Comparison of ENCODE assay signal across 13 mouse cellular contexts in the genomic region with DNA sequence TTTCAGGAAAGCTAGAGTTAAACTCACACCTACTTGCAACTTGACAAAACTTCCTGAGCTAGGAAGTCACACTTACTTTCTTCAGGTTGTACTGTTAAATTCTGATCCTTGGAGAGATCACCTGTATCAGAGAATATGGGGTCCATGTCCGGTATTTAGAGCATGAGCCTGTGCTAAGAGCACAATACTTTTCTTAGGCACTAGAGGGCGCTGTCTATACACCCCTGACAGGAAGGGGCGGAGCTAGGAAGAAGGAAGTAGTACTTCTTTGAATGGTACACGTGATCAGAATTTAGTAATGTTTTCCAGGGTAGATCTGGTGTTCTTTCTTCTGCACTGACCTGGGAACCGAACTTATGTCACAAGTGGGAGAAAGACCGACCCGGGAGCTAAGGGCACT. TPM values are rescaled to one million over a fixed set of nuclear protein-coding genes. Genes with fewer than 3 reads are reported as not detected.
DNase-seq lines count a peak whose midpoint lies in the region; ATAC-seq and TF ChIP-seq lines count a peak whose summit lies in the region.
"Had no signal": no experiment of that assay in that cellular context is flagged by ENCODE, and none has a peak within 500 bp of the region (broad histone marks: within the 10 kb centered on the region; RNA-seq: fewer than 3 reads in every experiment).

No protein-coding gene starts in this region.

- no peak for ATAC-seq in liver, embryonic 11.5 days (replicated peaks; ENCODE audit: low FRiP score)
- ATAC-seq in megakaryocyte progenitor cell, adult 5-6 weeks (replicated peaks; ENCODE audit: poor library complexity), result peak; percentile 61
- ATAC-seq in forebrain, embryonic 16.5 days, result no peak
- ATAC-seq in hindbrain, embryonic 14.5 days (ENCODE audit: low FRiP score), result no peak

- H3K79me2 ChIP-seq in liver, adult 2 months (ENCODE audit: control insufficient read depth, insufficient read depth, low read length), result no peaks in the 10 kb centered on the region
- H3K79me2 ChIP-seq in C2C12 (ENCODE audit: control insufficient read depth, insufficient read depth), result no peaks in the 10 kb centered on the region

- H3K4me1 ChIP-seq in liver, adult 2 months (ENCODE audit: control insufficient read depth, insufficient read depth, low read length), result no peaks in the 10 kb centered on the region
- no peaks in the 10 kb centered on the region; the same call in 1 of the 2 replicates for H3K4me1 ChIP-seq in liver, embryonic 11.5 days (replicated peaks; ENCODE audit: control insufficient read depth, insufficient read depth, low read length)
- H3K4me1 ChIP-seq in ES-E14 (ENCODE audit: control insufficient read depth in 2 of 2, insufficient read depth in 2 of 2, low read length in 2 of 2, poor library complexity in 1 of 2), result peaks cover 0 to 14% of the 10 kb centered on the region in 2 experiments; a peak in 1 of 4 replicates
- no peaks in the 10 kb centered on the region for H3K4me1 ChIP-seq in forebrain, embryonic 16.5 days (replicated peaks; ENCODE audit: control insufficient read depth, insufficient read depth, low read length)
- no peaks in the 10 kb centered on the region for H3K4me1 ChIP-seq in hindbrain, embryonic 14.5 days (replicated peaks; ENCODE audit: control insufficient read depth, insufficient read depth, low read length)
- H3K4me1 ChIP-seq: heart, embryonic 15.5 days had no signal

- no peaks in the 10 kb centered on the region for H3K79me3 ChIP-seq in C2C12 (ENCODE audit: low read depth)

- no peak overlapping the region for H3ac ChIP-seq in C2C12 (ENCODE audit: control insufficient read depth, insufficient read length, low read depth)

- TF ChIP-seq POLR2A in liver, adult 2 months (IDR thresholded peaks at IDR 0.05; ENCODE audit: extremely low read depth, insufficient read depth, low read length), result no peak

- H3K9ac ChIP-seq in liver, adult 2 months (ENCODE audit: low read depth, low read length), result no peak overlapping the region
- no peak overlapping the region for H3K9ac ChIP-seq in liver, embryonic 11.5 days (ENCODE audit: low read depth, low read length)
- no peak overlapping the region for H3K9ac ChIP-seq in ES-E14 (ENCODE audit: insufficient read depth, low read depth, low read length, poor library complexity, severe bottlenecking)
- no peak overlapping the region for H3K9ac ChIP-seq in forebrain, embryonic 16.5 days (replicated peaks; ENCODE audit: low read depth, low read length)
- H3K9ac ChIP-seq in hindbrain, embryonic 14.5 days, result no peak overlapping the region
- H3K9ac ChIP-seq: embryonic facial prominence, embryonic 15.5 days; heart, embryonic 15.5 days had no signal

- in situ Hi-C loops in ES-E14 (cut with MboI; ENCODE audit: low sequenced_read_pairs in 2 of 2, unreplicated experiment in 2 of 2), result no loop called here

- peak; percentile 15; the same call in 1 of the 2 replicates for TF ChIP-seq CTCF in liver, adult 2 months (IDR thresholded peaks at IDR 0.05; ENCODE audit: low read depth, low read length)
- TF ChIP-seq CTCF in C2C12 (IDR thresholded peaks at IDR 0.05; ENCODE audit: control insufficient read depth, insufficient read depth, insufficient read length), result no peak

- no peaks in the 10 kb centered on the region; the same call in 1 of the 2 replicates for H3K27me3 ChIP-seq in liver, adult 2 months (ENCODE audit: control insufficient read depth, insufficient read depth, low read length)
- H3K27me3 ChIP-seq in liver, embryonic 11.5 days (replicated peaks; ENCODE audit: control insufficient read depth, insufficient read depth, low read length), result peaks cover 6% of the 10 kb centered on the region
- H3K27me3 ChIP-seq in C2C12 (ENCODE audit: control insufficient read depth, insufficient read depth, insufficient read length), result no peaks in the 10 kb centered on the region
- H3K27me3 ChIP-seq in forebrain, embryonic 16.5 days (replicated peaks; ENCODE audit: control insufficient read depth, insufficient read depth, low read length), result no peaks in the 10 kb centered on the region
- H3K27me3 ChIP-seq in hindbrain, embryonic 14.5 days (ENCODE audit: control insufficient read depth, insufficient read depth, low read length), result peaks cover 16% of the 10 kb centered on the region

- H3K9me3 ChIP-seq in liver, embryonic 11.5 days (ENCODE audit: control insufficient read depth, low read length), result no peaks in the 10 kb centered on the region
- no peaks in the 10 kb centered on the region for H3K9me3 ChIP-seq in ES-E14 (ENCODE audit: control insufficient read depth, insufficient read depth, low read depth, low read length)
- no peaks in the 10 kb centered on the region for H3K9me3 ChIP-seq in forebrain, embryonic 16.5 days (ENCODE audit: control insufficient read depth, low read length)
- no peaks in the 10 kb centered on the region for H3K9me3 ChIP-seq in hindbrain, embryonic 14.5 days (ENCODE audit: control insufficient read depth, low read length)
- H3K9me3 ChIP-seq: embryonic facial prominence, embryonic 15.5 days; heart, embryonic 15.5 days had no signal

- H3K27ac ChIP-seq in liver, adult 2 months (replicated peaks; ENCODE audit: insufficient read depth, low read depth, low read length), result no peak overlapping the region
- H3K27ac ChIP-seq in liver, embryonic 11.5 days (ENCODE audit: low read depth, low read length), result no peak overlapping the region
- H3K27ac ChIP-seq in ES-E14 (ENCODE audit: insufficient read depth, low read depth, low read length, poor library complexity, severe bottlenecking), result no peak overlapping the region
- no peak overlapping the region for H3K27ac ChIP-seq in forebrain, embryonic 16.5 days (ENCODE audit: low read length)
- no peak overlapping the region for H3K27ac ChIP-seq in hindbrain, embryonic 14.5 days
- H3K27ac ChIP-seq: embryonic facial prominence, embryonic 15.5 days; heart, embryonic 15.5 days had no signal

- no peak for DNase-seq in liver, adult 2 months (ENCODE audit: extremely low read depth, low read depth, low spot score)
- DNase-seq in liver, embryonic 11.5 days (ENCODE audit: low spot score), result no peak
- DNase-seq in ES-E14 (ENCODE audit: low read depth, low spot score), result peak; percentile 37
- no peak for DNase-seq in hindbrain, embryonic 14.5 days (ENCODE audit: low spot score)
- DNase-seq: cerebellum, adult 9-11 months; kidney, adult 8-10 months had no signal

- no peak overlapping the region for H3K4me3 ChIP-seq in liver, adult 2 months (ENCODE audit: insufficient read depth, low read depth, low read length)
- no peak overlapping the region for H3K4me3 ChIP-seq in liver, embryonic 11.5 days (ENCODE audit: low read depth, low read length)
- H3K4me3 ChIP-seq in C2C12 (ENCODE audit: insufficient read depth, poor library complexity, severe bottlenecking), result no peak overlapping the region
- no peak overlapping the region for H3K4me3 ChIP-seq in ES-E14 (ENCODE audit: insufficient read depth in 1 of 2, low read depth in 1 of 2, low read length in 2 of 2, poor library complexity in 1 of 2, severe bottlenecking in 1 of 2)
- no peak overlapping the region for H3K4me3 ChIP-seq in forebrain, embryonic 16.5 days (replicated peaks; ENCODE audit: low read length)
- no peak overlapping the region for H3K4me3 ChIP-seq in hindbrain, embryonic 14.5 days (replicated peaks; ENCODE audit: low read length)
- H3K4me3 ChIP-seq: embryonic facial prominence, embryonic 15.5 days; heart, embryonic 15.5 days; myocyte had no signal

- H3K4me2 ChIP-seq in liver, embryonic 11.5 days, result no peak overlapping the region
- no peak overlapping the region for H3K4me2 ChIP-seq in forebrain, embryonic 16.5 days (ENCODE audit: low read length)
- H3K4me2 ChIP-seq in hindbrain, embryonic 14.5 days (replicated peaks), result no peak overlapping the region
- H3K4me2 ChIP-seq: embryonic facial prominence, embryonic 15.5 days; heart, embryonic 15.5 days had no signal

- WGBS in liver, adult 2 months, result 82% methylated on average over 7 of the region's 7 CpGs
- WGBS in liver, embryonic 11.5 days, result 77% methylated on average over 7 of the region's 7 CpGs
- 81% methylated on average over 7 of the region's 7 CpGs for WGBS in forebrain, embryonic 16.5 days
- WGBS in hindbrain, embryonic 14.5 days, result 85% methylated on average over 7 of the region's 7 CpGs

- no peaks in the 10 kb centered on the region for H3K36me3 ChIP-seq in liver, adult 2 months (ENCODE audit: control insufficient read depth, insufficient read depth, low read length)
- H3K36me3 ChIP-seq in liver, embryonic 11.5 days (ENCODE audit: control insufficient read depth, insufficient read depth, low read length), result no peaks in the 10 kb centered on the region
- H3K36me3 ChIP-seq in C2C12 (ENCODE audit: control insufficient read depth, insufficient read depth) (no peaks in the 10 kb centered on the region), ES-E14 (ENCODE audit: control insufficient read depth, insufficient read depth, low read length, poor library complexity, severe bottlenecking) (no peaks in the 10 kb centered on the region)
- no peaks in the 10 kb centered on the region for H3K36me3 ChIP-seq in forebrain, embryonic 16.5 days (ENCODE audit: control insufficient read depth, insufficient read depth)
- H3K36me3 ChIP-seq in hindbrain, embryonic 14.5 days (replicated peaks; ENCODE audit: control insufficient read depth, insufficient read depth), result no peaks in the 10 kb centered on the region
- H3K36me3 ChIP-seq: embryonic facial prominence, embryonic 15.5 days; heart, embryonic 15.5 days had no signal

TF ChIP-seq in C2C12, 6 proteins besides CTCF, POLR2A, EP300 and RAD21:
- TF ChIP-seq USF1 (IDR thresholded peaks at IDR 0.05; ENCODE audit: low read depth), result peak; percentile 19
- TF ChIP-seq MAX (IDR thresholded peaks at IDR 0.05), result no peak
TF ChIP-seq in C2C12: peak in this region for 1.

TF ChIP-seq in ES-E14, 5 proteins besides CTCF, POLR2A, EP300 and RAD21:
- TF ChIP-seq HCFC1 (IDR thresholded peaks at IDR 0.05; ENCODE audit: borderline replicate concordance, insufficient read depth, low read length), result no peak
- no peak for TF ChIP-seq ZNF384 (IDR thresholded peaks at IDR 0.05; ENCODE audit: low read depth, low read length)
- TF ChIP-seq ZC3H11A (IDR thresholded peaks at IDR 0.05; ENCODE audit: borderline replicate concordance, low read depth, low read length), result no peak
- no peak for TF ChIP-seq MAFK (IDR thresholded peaks at IDR 0.05; ENCODE audit: insufficient read depth, low read depth, low read length)
- no peak for TF ChIP-seq CHD2 (IDR thresholded peaks at IDR 0.05; ENCODE audit: low read depth, low read length)

RNA-seq across cellular contexts. Expression of a gene that starts 43.6 kb away (rescaled TPM):
- total RNA-seq in liver, adult 2 months (2014; rRNA removed), result not detected in 2 replicates
- not detected in 2 replicates for polyA plus RNA-seq in liver, adult 2 months (2012; rRNA removed)
- 0.12 and 0.19 TPM in 2 replicates for polyA plus RNA-seq in liver, embryonic 11.5 days (2014; fragmentation: Nextera tagmentation; extraction: Ambion mirVana)
- 1.1 TPM for polyA plus RNA-seq in C2C12 (2012; fragmentation: generic; extraction: Trizol)
- 0.09 and 0.21 TPM in 2 replicates for total RNA-seq in ES-E14 (2012; rRNA removed)
- not detected in 2 replicates for total RNA-seq in megakaryocyte progenitor cell, adult 5-6 weeks (2015)
- not detected in 2 replicates for total RNA-seq in megakaryocyte progenitor cell, adult 5-6 weeks (2017)
- polyA plus RNA-seq in forebrain, embryonic 16.5 days (2015; fragmentation: Nextera tagmentation; extraction: Ambion mirVana), result 0.15 TPM in 1 of 2 replicates, not detected in the other
- 0.24 and 0.61 TPM in 2 replicates for polyA plus RNA-seq in hindbrain, embryonic 14.5 days (2014; fragmentation: Nextera tagmentation; extraction: Ambion mirVana)
- total RNA-seq: left cerebral cortex, postnatal 14 days had no signal
- polyA plus RNA-seq: heart, embryonic 15.5 days had no signal
